Mouse (Mus musculus): ENCODE measurements around the gene Efcab11. TPM values are rescaled to one million over a fixed set of nuclear protein-coding genes. Genes with fewer than 3 reads are reported as not detected.

Gene Efcab11
- polyA plus RNA-seq, 1 experiment from 2014 or later = 12.5 TPM

GRCm38 (mm10) chr12:99700380-99700779 lies 183.9 kb downstream of the Efcab11 start:
- no peaks in the 10 kb centered on the region for H3K4me1 ChIP-seq (ENCODE audit: control insufficient read depth, insufficient read depth, low read length)
- no peak overlapping the region for H3K4me2 ChIP-seq (ENCODE audit: low read length)
- no peaks in the 10 kb centered on the region for H3K9me3 ChIP-seq (replicated peaks; ENCODE audit: control insufficient read depth, low read length)
- no peak overlapping the region for H3K9ac ChIP-seq (ENCODE audit: low read length)
- no peak overlapping the region for H3K27ac ChIP-seq (ENCODE audit: low read depth, low read length)
- 78% methylated on average over 7 of the region's 7 CpGs for WGBS
- no peaks in the 10 kb centered on the region for H3K36me3 ChIP-seq (ENCODE audit: control insufficient read depth, insufficient read depth, low read length)
- DNase-seq (ENCODE audit: low spot score) = no peak
- ATAC-seq = no peak
- no peaks in the 10 kb centered on the region for H3K27me3 ChIP-seq (replicated peaks; ENCODE audit: control insufficient read depth, insufficient read depth, low read length)
- H3K4me3 ChIP-seq (ENCODE audit: low read depth, low read length) = no peak overlapping the region

GRCm38 (mm10) chr12:99699379-99700023 lies 184.7 kb downstream of the Efcab11 start:
- no peak for DNase-seq (ENCODE audit: low spot score)
- WGBS = 92% methylated on average over 5 of the region's 5 CpGs
- Histone ChIP-seq H3K9ac (ENCODE audit: low read length) (no peak overlapping the region), H3K27me3 (replicated peaks; ENCODE audit: control insufficient read depth, insufficient read depth, low read length) (no peaks in the 10 kb centered on the region), H3K36me3 (ENCODE audit: control insufficient read depth, insufficient read depth, low read length) (no peaks in the 10 kb centered on the region), H3K4me3 (ENCODE audit: low read depth, low read length) (no peak overlapping the region), H3K27ac (ENCODE audit: low read depth, low read length) (no peak overlapping the region), H3K9me3 (replicated peaks; ENCODE audit: control insufficient read depth, low read length) (no peaks in the 10 kb centered on the region), H3K4me1 (ENCODE audit: control insufficient read depth, insufficient read depth, low read length) (no peaks in the 10 kb centered on the region), H3K4me2 (ENCODE audit: low read length) (no peak overlapping the region)
- ATAC-seq = no peak

GRCm38 (mm10) chr12:99694066-99694465 lies 190.2 kb downstream of the Efcab11 start:
- ATAC-seq = no peak
- H3K36me3 ChIP-seq (ENCODE audit: control insufficient read depth, insufficient read depth, low read length) = no peaks in the 10 kb centered on the region
- no peak overlapping the region for H3K27ac ChIP-seq (ENCODE audit: low read depth, low read length)
- H3K4me1 ChIP-seq (ENCODE audit: control insufficient read depth, insufficient read depth, low read length) = no peaks in the 10 kb centered on the region
- no peak overlapping the region for H3K9ac ChIP-seq (ENCODE audit: low read length)
- H3K27me3 ChIP-seq (replicated peaks; ENCODE audit: control insufficient read depth, insufficient read depth, low read length) = no peaks in the 10 kb centered on the region
- no peaks in the 10 kb centered on the region for H3K9me3 ChIP-seq (replicated peaks; ENCODE audit: control insufficient read depth, low read length)
- H3K4me3 ChIP-seq (ENCODE audit: low read depth, low read length) = no peak overlapping the region
- no peak for DNase-seq (ENCODE audit: low spot score)
- no peak overlapping the region for H3K4me2 ChIP-seq (ENCODE audit: low read length)
- WGBS = 92% methylated on average over 3 of the region's 3 CpGs

GRCm38 (mm10) chr12:99686418-99686992 lies 197.7 kb downstream of the Efcab11 start:
- Histone ChIP-seq H3K4me3 (ENCODE audit: low read depth, low read length) (no peak overlapping the region), H3K4me1 (ENCODE audit: control insufficient read depth, insufficient read depth, low read length) (no peaks in the 10 kb centered on the region), H3K9me3 (replicated peaks; ENCODE audit: control insufficient read depth, low read length) (no peaks in the 10 kb centered on the region), H3K9ac (ENCODE audit: low read length) (no peak overlapping the region), H3K4me2 (ENCODE audit: low read length) (no peak overlapping the region), H3K36me3 (ENCODE audit: control insufficient read depth, insufficient read depth, low read length) (no peaks in the 10 kb centered on the region), H3K27ac (ENCODE audit: low read depth, low read length) (no peak overlapping the region), H3K27me3 (replicated peaks; ENCODE audit: control insufficient read depth, insufficient read depth, low read length) (no peaks in the 10 kb centered on the region)
- ATAC-seq (no peak), DNase-seq (ENCODE audit: low spot score) (no peak)
- WGBS = 73% methylated on average over 6 of the region's 6 CpGs

- DNase-seq (ENCODE audit: low spot score) (no peak), ATAC-seq (no peak)
- H3K4me3 ChIP-seq (ENCODE audit: low read depth, low read length) = no peak overlapping the region
- no peak overlapping the region for H3K4me2 ChIP-seq (ENCODE audit: low read length)
- no peaks in the 10 kb centered on the region for H3K27me3 ChIP-seq (replicated peaks; ENCODE audit: control insufficient read depth, insufficient read depth, low read length)
- H3K9ac ChIP-seq (ENCODE audit: low read length) = no peak overlapping the region
- no peaks in the 10 kb centered on the region for H3K4me1 ChIP-seq (ENCODE audit: control insufficient read depth, insufficient read depth, low read length)
- 76% methylated on average over 11 of the region's 11 CpGs for WGBS
- no peak overlapping the region for H3K27ac ChIP-seq (ENCODE audit: low read depth, low read length)
- H3K9me3 ChIP-seq (replicated peaks; ENCODE audit: control insufficient read depth, low read length) = no peaks in the 10 kb centered on the region
- no peaks in the 10 kb centered on the region for H3K36me3 ChIP-seq (ENCODE audit: control insufficient read depth, insufficient read depth, low read length)
Measured at GRCm38 (mm10) chr12:99685451-99686100, 198.7 kb downstream of the Efcab11 start.

GRCm38 (mm10) chr12:99681681-99682080 lies 202.6 kb downstream of the Efcab11 start:
- Histone ChIP-seq H3K36me3 (ENCODE audit: control insufficient read depth, insufficient read depth, low read length) (no peaks in the 10 kb centered on the region), H3K4me2 (ENCODE audit: low read length) (no peak overlapping the region), H3K9me3 (replicated peaks; ENCODE audit: control insufficient read depth, low read length) (no peaks in the 10 kb centered on the region), H3K27ac (ENCODE audit: low read depth, low read length) (no peak overlapping the region), H3K4me3 (ENCODE audit: low read depth, low read length) (no peak overlapping the region), H3K9ac (ENCODE audit: low read length) (no peak overlapping the region), H3K27me3 (replicated peaks; ENCODE audit: control insufficient read depth, insufficient read depth, low read length) (no peaks in the 10 kb centered on the region), H3K4me1 (ENCODE audit: control insufficient read depth, insufficient read depth, low read length) (no peaks in the 10 kb centered on the region)
- 31% methylated on average over 4 of the region's 4 CpGs for WGBS
- DNase-seq (ENCODE audit: low spot score) = no peak
- ATAC-seq = no peak

GRCm38 (mm10) chr12:99671866-99672191 lies 212.4 kb downstream of the Efcab11 start:
- DNase-seq (ENCODE audit: low spot score) (peak; percentile 88), ATAC-seq (peak; percentile 82)
- peaks cover 22% of the 10 kb centered on the region for H3K4me1 ChIP-seq (ENCODE audit: control insufficient read depth, insufficient read depth, low read length)
- WGBS = 10% methylated on average over 4 of the region's 4 CpGs
- H3K27me3 ChIP-seq (replicated peaks; ENCODE audit: control insufficient read depth, insufficient read depth, low read length) = no peaks in the 10 kb centered on the region
- H3K36me3 ChIP-seq (ENCODE audit: control insufficient read depth, insufficient read depth, low read length) = no peaks in the 10 kb centered on the region
- H3K27ac ChIP-seq (ENCODE audit: low read depth, low read length) = peak overlapping the region; percentile 73; the same call in 1 of the 2 replicates
- no peak overlapping the region for H3K9ac ChIP-seq (ENCODE audit: low read length)
- no peaks in the 10 kb centered on the region for H3K9me3 ChIP-seq (replicated peaks; ENCODE audit: control insufficient read depth, low read length)
- H3K4me2 ChIP-seq (ENCODE audit: low read length) = peak overlapping the region; percentile 28; the same call in 1 of the 2 replicates
- H3K4me3 ChIP-seq (ENCODE audit: low read depth, low read length) = no peak overlapping the region

GRCm38 (mm10) chr12:99671162-99671865 lies 212.9 kb downstream of the Efcab11 start:
- Histone ChIP-seq H3K9me3 (replicated peaks; ENCODE audit: control insufficient read depth, low read length) (no peaks in the 10 kb centered on the region), H3K9ac (ENCODE audit: low read length) (no peak overlapping the region), H3K4me1 (ENCODE audit: control insufficient read depth, insufficient read depth, low read length) (peaks cover 22% of the 10 kb centered on the region), H3K4me2 (ENCODE audit: low read length) (peak overlapping the region; percentile 28), H3K27me3 (replicated peaks; ENCODE audit: control insufficient read depth, insufficient read depth, low read length) (no peaks in the 10 kb centered on the region), H3K4me3 (ENCODE audit: low read depth, low read length) (no peak overlapping the region), H3K36me3 (ENCODE audit: control insufficient read depth, insufficient read depth, low read length) (no peaks in the 10 kb centered on the region), H3K27ac (ENCODE audit: low read depth, low read length) (peak overlapping the region; percentile 73)
- DNase-seq (ENCODE audit: low spot score) (peak; percentile 78), ATAC-seq (peak; percentile 72)
- WGBS = 30% methylated on average over 12 of the region's 12 CpGs

All from forebrain, embryonic 14.5 days (tissue).